Mouse (Mus musculus) brain, embryonic 14.5 days (tissue): ENCODE data around the gene Ppa2. TPM values are rescaled to one million over a fixed set of nuclear protein-coding genes. Genes with fewer than 3 reads are reported as not detected.

ENCODE experiments used
- DNase-seq: peaks from one replicate; pipeline ENCODE4 v3.0.0-alpha.2; 2011; ENCODE audit warnings: low read depth
- CTCF ChIP-seq: fragments of 200-500 bp; IDR thresholded peaks from 2 replicates; pipeline ENCODE4 v1.5.1; 2012; ENCODE audit warnings: inconsistent platforms, mild to moderate bottlenecking, moderate library complexity, borderline replicate concordance; ENCODE audit not compliant: insufficient read depth, insufficient read length; ENCODE audit errors: extremely low read depth
- POLR2A ChIP-seq: fragments of 200-500 bp; IDR thresholded peaks from 2 replicates; pipeline ENCODE4 v1.6.1; 2012; ENCODE audit warnings: mild to moderate bottlenecking, inconsistent platforms, borderline replicate concordance; ENCODE audit not compliant: poor library complexity, insufficient read depth, insufficient read length, severe bottlenecking; ENCODE audit errors: extremely low read depth
- polyA plus RNA-seq: library from polyadenylated mRNA; depleted of rRNA; stranded (reverse); fragments of >200 nt; gene quantifications from 2 replicates; pipeline ENCODE4 v1.2.3, GENCODE M21; 2012; rRNA removed

The Ppa2 gene
- polyA plus RNA-seq, 1 experiment: 41.8 TPM

- DNase-seq: no peak
- TF ChIP-seq POLR2A (no peak), CTCF (no peak)
Measured at GRCm38 (mm10) chr3:133406248-133406647, 96.3 kb downstream of the Ppa2 start.

GRCm38 (mm10) chr3:133411123-133411675, 101.3 kb downstream of the Ppa2 start:
- no peak for DNase-seq
- TF ChIP-seq CTCF: no peak
- TF ChIP-seq POLR2A: no peak

- DNase-seq: no peak
- TF ChIP-seq CTCF (no peak), POLR2A (no peak)
Measured at GRCm38 (mm10) chr3:133411768-133412167, 101.9 kb downstream of the Ppa2 start.

GRCm38 (mm10) chr3:133414747-133415146, 104.8 kb downstream of the Ppa2 start:
- TF ChIP-seq POLR2A (no peak), CTCF (no peak)
- no peak for DNase-seq

GRCm38 (mm10) chr3:133423073-133423472, 113.2 kb downstream of the Ppa2 start:
- DNase-seq: no peak
- no peak for TF ChIP-seq POLR2A
- TF ChIP-seq CTCF: no peak

Other genes starting within 250 kb of the Ppa2 start
- 15.1 and 16.2 TPM in 2 replicates for gene Ints12, start 218.3 kb upstream of the Ppa2 start, polyA plus RNA-seq
- gene Gstcd, start 218.1 kb upstream of the Ppa2 start, polyA plus RNA-seq: 10.6 and 11.3 TPM in 2 replicates
- gene Arhgef38, start 75.2 kb upstream of the Ppa2 start, polyA plus RNA-seq: 0.01 and 0.05 TPM in 2 replicates
- gene Tet2, start 235.0 kb downstream of the Ppa2 start, polyA plus RNA-seq: 16.8 and 31.7 TPM in 2 replicates